Mouse (Mus musculus): ENCODE results near the gene Cc2d1b. TPM values are rescaled to one million over a fixed set of nuclear protein-coding genes. Genes with fewer than 3 reads are reported as not detected.

The Cc2d1b gene
- polyA plus RNA-seq (2015; fragmentation: Nextera tagmentation; extraction: Ambion mirVana), result 30.9 and 33.9 TPM in 2 replicates

GRCm38 (mm10) chr4:108619587-108620341, at the start of gene Cc2d1b:
TSS of gene Cc2d1b (plus strand) at chr4:108619940.
- H3K27me3 ChIP-seq (replicated peaks), result no peaks in the 10 kb centered on the region
- H3K4me1 ChIP-seq (replicated peaks), result peaks cover 7% of the 10 kb centered on the region
- H3K9ac ChIP-seq, result peak within 1 kb of the TSS; percentile 93
- peak within 1 kb of the TSS; percentile 92 for H3K4me3 ChIP-seq (replicated peaks)
- peak within 1 kb of the TSS; percentile 84 for H3K4me2 ChIP-seq (replicated peaks)
- peak; percentile 95 for ATAC-seq
- no peaks in the 10 kb centered on the region for H3K9me3 ChIP-seq
- 0% methylated on average over 86 of the region's 86 CpGs for WGBS
- peaks cover 6% of the 10 kb centered on the region; the same call in 1 of the 2 replicates for H3K36me3 ChIP-seq
- H3K27ac ChIP-seq, result peak within 1 kb of the TSS; percentile 89

- no peak overlapping the region for H3K9ac ChIP-seq
- peaks cover 5% of the 10 kb centered on the region for H3K4me1 ChIP-seq (replicated peaks)
- H3K27me3 ChIP-seq (replicated peaks), result no peaks in the 10 kb centered on the region
- no peak for ATAC-seq
- no peak overlapping the region for H3K4me2 ChIP-seq (replicated peaks)
- H3K27ac ChIP-seq, result no peak overlapping the region
- whole genome bisulfite sequencing, result 94% methylated on average over 3 of the region's 3 CpGs
- H3K36me3 ChIP-seq, result peaks cover 33% of the 10 kb centered on the region
- H3K4me3 ChIP-seq (replicated peaks), result no peak overlapping the region
- H3K9me3 ChIP-seq, result no peaks in the 10 kb centered on the region
These were observed 47.1 kb upstream of the Cc2d1b start for GRCm38 (mm10) chr4:108572644-108573043.

DNA sequence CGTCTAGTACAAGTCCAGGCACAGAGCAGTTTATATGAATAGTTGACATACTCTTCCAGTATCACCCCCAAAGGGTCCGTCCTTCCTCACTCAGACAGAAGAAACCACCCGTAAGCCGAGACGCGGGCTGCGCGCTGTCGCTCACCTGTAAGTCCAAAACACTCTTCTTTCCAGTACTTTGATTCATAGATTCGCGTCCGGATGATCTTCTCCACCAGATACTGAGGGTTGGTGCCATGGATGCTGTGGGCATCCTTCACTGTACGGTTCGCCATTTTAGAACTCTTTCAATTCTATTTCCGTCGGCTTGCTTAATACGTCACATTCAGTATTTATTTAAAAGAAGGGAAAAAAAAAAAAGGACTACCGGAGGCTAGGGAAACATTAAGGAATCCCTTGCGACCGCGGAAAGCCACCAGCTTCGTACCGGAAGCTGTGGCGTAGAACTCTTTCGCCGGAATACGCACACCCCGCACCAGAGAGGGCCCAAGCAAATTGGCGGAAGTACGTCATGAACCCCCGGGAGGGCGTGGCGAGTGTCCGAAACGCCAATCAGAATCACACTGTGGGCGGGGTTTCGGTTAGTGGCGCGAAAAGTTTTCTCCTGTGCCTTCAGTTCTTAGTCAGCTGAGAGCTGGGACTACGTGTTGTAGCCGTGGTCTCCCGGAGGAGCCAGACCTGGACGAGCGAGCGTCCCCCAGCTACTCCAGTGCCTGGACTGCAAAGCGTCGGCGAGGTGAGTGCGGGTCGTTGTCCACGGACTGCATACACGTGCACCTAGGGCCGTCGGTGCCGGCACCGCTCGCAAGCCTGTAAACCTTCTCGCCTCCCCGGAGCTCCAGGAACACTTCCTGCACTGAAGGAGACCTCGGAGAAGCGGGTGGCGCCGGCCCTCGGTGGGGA, 40.6 kb upstream of the Cc2d1b start, which contains the start of the genes Prpf38a and Orc1:
Gene Prpf38a (minus strand): TSS at position 497 of the 903 bp plus-strand sequence.
Gene Orc1 (plus strand): TSS at position 584 of the 903 bp plus-strand sequence.
- Histone ChIP-seq H3K4me1 (replicated peaks) (peaks cover 12% of the 10 kb centered on the region), H3K4me3 (replicated peaks) (peak within 1 kb of the TSS; percentile 70), H3K9ac (peak within 1 kb of the TSS; percentile 71), H3K36me3 (peaks cover 2% of the 10 kb centered on the region; the same call in 1 of the 2 replicates), H3K4me2 (replicated peaks) (peak within 1 kb of the TSS; percentile 86), H3K27me3 (replicated peaks) (no peaks in the 10 kb centered on the region), H3K27ac (peak within 1 kb of the TSS; percentile 72), H3K9me3 (no peaks in the 10 kb centered on the region)
- peak; percentile 99 for ATAC-seq
- WGBS, result under 1% methylated on average over 64 of the region's 64 CpGs

DNA sequence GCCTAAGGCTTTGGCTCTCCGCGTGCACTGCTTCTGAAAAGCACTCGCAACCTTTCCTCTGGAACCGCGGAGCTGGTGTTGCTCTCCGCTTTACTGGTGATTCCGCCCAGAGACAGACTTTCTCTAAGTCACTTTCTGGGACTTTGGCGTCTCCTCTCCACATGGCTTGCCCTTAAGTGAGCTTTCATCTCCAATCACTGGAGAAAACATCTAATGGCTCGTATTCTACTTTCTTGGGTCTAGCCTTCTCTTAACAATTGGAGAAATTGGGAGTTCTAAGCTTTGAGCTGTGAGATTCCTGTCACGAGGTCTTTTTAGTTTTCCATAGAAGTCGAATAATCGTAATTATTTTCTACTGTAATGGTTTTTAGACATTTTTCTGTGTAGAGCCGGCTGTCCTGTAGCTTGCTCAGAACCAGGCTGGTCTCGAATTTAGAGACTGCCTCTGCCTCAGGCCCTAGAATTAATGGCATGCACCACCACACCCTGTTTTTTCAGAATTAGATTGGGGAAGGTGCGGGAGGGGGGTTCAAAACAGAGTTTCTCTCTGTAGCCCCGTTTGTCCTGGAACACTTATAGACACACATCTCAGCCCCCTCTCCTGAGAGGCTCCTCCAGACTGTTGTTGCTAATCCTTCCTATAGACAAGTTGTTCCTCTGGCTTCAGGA, 39.9 kb upstream of the Cc2d1b start:
- Histone ChIP-seq H3K4me3 (replicated peaks) (peak overlapping the region; percentile 70), H3K27ac (peak overlapping the region; percentile 72), H3K9ac (peak overlapping the region; percentile 71), H3K27me3 (replicated peaks) (no peaks in the 10 kb centered on the region), H3K4me2 (replicated peaks) (peak overlapping the region; percentile 86), H3K4me1 (replicated peaks) (peaks cover 12% of the 10 kb centered on the region), H3K9me3 (no peaks in the 10 kb centered on the region), H3K36me3 (no peaks in the 10 kb centered on the region)
- ATAC-seq, result no peak
- WGBS, result 1% methylated on average over 16 of the region's 16 CpGs

GRCm38 (mm10) chr4:108593376-108593775, 26.4 kb upstream of the Cc2d1b start:
- 84% methylated on average over 2 of the region's 2 CpGs for WGBS
- no peaks in the 10 kb centered on the region for H3K27me3 ChIP-seq (replicated peaks)
- no peak for ATAC-seq
- H3K9ac ChIP-seq, result no peak overlapping the region
- H3K4me1 ChIP-seq (replicated peaks), result no peaks in the 10 kb centered on the region
- H3K9me3 ChIP-seq, result no peaks in the 10 kb centered on the region
- H3K36me3 ChIP-seq, result peaks cover 2% of the 10 kb centered on the region; the same call in 1 of the 2 replicates
- no peak overlapping the region for H3K4me3 ChIP-seq (replicated peaks)
- H3K4me2 ChIP-seq (replicated peaks), result no peak overlapping the region
- H3K27ac ChIP-seq, result no peak overlapping the region

GRCm38 (mm10) chr4:108595785-108596184, 24.0 kb upstream of the Cc2d1b start:
- H3K9me3 ChIP-seq, result no peaks in the 10 kb centered on the region
- no peak overlapping the region for H3K4me3 ChIP-seq (replicated peaks)
- no peak overlapping the region for H3K9ac ChIP-seq
- 0 out of 2 replicates have a peak overlapping the region, but pooled peaks have one; percentile 0 for H3K27ac ChIP-seq
- H3K4me2 ChIP-seq (replicated peaks), result no peak overlapping the region
- H3K36me3 ChIP-seq, result no peaks in the 10 kb centered on the region
- 77% methylated on average over 1 of the region's 1 CpGs for WGBS
- no peaks in the 10 kb centered on the region for H3K27me3 ChIP-seq (replicated peaks)
- H3K4me1 ChIP-seq (replicated peaks), result no peaks in the 10 kb centered on the region
- peak; percentile 62 for ATAC-seq

GRCm38 (mm10) chr4:108598306-108598705, 21.4 kb upstream of the Cc2d1b start:
- no peaks in the 10 kb centered on the region for H3K27me3 ChIP-seq (replicated peaks)
- WGBS, result 68% methylated on average over 4 of the region's 4 CpGs
- no peak overlapping the region for H3K9ac ChIP-seq
- H3K36me3 ChIP-seq, result peaks cover 5% of the 10 kb centered on the region; the same call in 1 of the 2 replicates
- H3K27ac ChIP-seq, result no peak overlapping the region
- ATAC-seq, result no peak
- H3K4me2 ChIP-seq (replicated peaks), result no peak overlapping the region
- H3K9me3 ChIP-seq, result no peaks in the 10 kb centered on the region
- no peaks in the 10 kb centered on the region for H3K4me1 ChIP-seq (replicated peaks)
- no peak overlapping the region for H3K4me3 ChIP-seq (replicated peaks)

DNA sequence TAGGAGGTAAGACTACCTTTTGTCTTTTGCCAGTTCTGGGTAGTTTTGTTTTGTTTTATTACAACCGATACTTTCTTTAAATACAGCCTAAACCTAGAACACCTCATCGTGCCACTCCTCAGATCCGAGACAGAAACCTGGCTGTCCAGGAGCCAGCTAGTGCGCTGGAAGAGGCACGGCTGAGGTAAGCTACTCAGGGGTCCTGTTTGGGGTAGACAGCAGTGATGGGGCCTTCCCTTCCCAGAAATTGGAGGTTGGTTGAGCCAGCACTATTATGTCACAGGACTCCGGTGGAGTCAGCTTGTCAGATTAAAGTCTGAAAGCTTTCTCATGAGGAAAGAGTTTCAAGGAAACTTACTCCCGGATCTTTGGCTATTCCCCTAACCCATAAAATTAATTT, 17.9 kb upstream of the Cc2d1b start:
- WGBS, result 82% methylated on average over 7 of the region's 7 CpGs

DNA sequence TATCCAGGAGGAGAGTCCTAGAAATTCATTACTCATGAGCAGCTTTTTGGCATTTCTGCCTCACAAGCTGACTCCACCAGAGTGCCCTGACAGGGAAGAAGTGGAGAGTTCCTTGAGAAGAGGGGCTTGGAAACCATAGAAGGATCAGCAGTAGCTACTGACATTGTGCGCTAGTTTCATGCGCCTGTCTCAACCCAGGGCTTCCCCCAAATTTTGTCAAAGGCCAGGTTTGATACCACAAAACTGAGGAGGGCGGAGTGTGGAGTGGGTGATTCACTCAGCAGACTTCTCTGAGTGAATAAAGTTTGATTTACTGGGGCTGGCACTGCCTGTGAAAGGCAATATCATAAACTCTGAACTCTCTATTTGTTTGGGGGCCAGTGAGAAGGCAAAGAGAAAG, 11.1 kb upstream of the Cc2d1b start:
- 91% methylated on average over 3 of the region's 3 CpGs for WGBS
- no peak overlapping the region for H3K4me2 ChIP-seq (replicated peaks)
- H3K9ac ChIP-seq, result no peak overlapping the region
- H3K4me1 ChIP-seq (replicated peaks), result no peaks in the 10 kb centered on the region
- H3K27ac ChIP-seq, result no peak overlapping the region
- H3K27me3 ChIP-seq (replicated peaks), result no peaks in the 10 kb centered on the region
- H3K4me3 ChIP-seq (replicated peaks), result no peak overlapping the region
- no peaks in the 10 kb centered on the region for H3K9me3 ChIP-seq
- peaks cover 29% of the 10 kb centered on the region for H3K36me3 ChIP-seq
- ATAC-seq, result no peak

More for the DNA sequence above, 17.9 kb upstream of the Cc2d1b start:
- ATAC-seq, result 0 out of 2 replicates have a peak, but pooled peaks have one; percentile 58
- Histone ChIP-seq H3K9me3 (no peaks in the 10 kb centered on the region), H3K9ac (no peak overlapping the region), H3K36me3 (peaks cover 34% of the 10 kb centered on the region), H3K4me3 (replicated peaks) (no peak overlapping the region), H3K4me2 (replicated peaks) (no peak overlapping the region), H3K27ac (no peak overlapping the region), H3K4me1 (replicated peaks) (no peaks in the 10 kb centered on the region), H3K27me3 (replicated peaks) (no peaks in the 10 kb centered on the region)

DNA sequence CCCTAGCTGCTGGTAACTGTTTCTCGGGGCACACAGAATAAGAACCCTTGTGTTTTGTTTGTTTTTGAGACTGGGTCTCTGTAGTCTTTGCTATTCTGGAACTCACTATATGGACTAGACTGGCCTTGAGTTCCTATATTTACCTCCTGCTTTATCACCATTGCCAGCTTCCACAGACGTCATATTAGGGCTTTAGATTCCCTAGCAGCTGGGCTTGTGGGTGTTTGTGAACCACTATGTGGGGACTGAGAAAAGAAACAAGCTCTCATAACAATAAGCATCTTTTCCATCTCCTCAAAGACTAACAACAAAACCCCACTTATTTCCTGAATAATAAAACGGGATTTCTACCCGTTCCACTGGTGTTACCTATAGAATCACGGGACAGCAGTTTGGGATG, 8.8 kb upstream of the Cc2d1b start:
- 91% methylated on average over 5 of the region's 5 CpGs for WGBS

GRCm38 (mm10) chr4:108618586-108618985, 1.2 kb upstream of the Cc2d1b start:
- peak overlapping the region; percentile 92 for H3K4me3 ChIP-seq (replicated peaks)
- WGBS, result 48% methylated on average over 4 of the region's 4 CpGs

More for the DNA sequence above, 8.8 kb upstream of the Cc2d1b start:
- Histone ChIP-seq H3K4me2 (replicated peaks) (no peak overlapping the region), H3K27ac (no peak overlapping the region), H3K9me3 (no peaks in the 10 kb centered on the region), H3K4me1 (replicated peaks) (no peaks in the 10 kb centered on the region), H3K4me3 (replicated peaks) (no peak overlapping the region), H3K36me3 (peaks cover 11% of the 10 kb centered on the region; the same call in 1 of the 2 replicates), H3K27me3 (replicated peaks) (no peaks in the 10 kb centered on the region), H3K9ac (no peak overlapping the region)
- no peak for ATAC-seq

More at GRCm38 (mm10) chr4:108618586-108618985, 1.2 kb upstream of the Cc2d1b start:
- H3K4me1 ChIP-seq (replicated peaks), result peaks cover 7% of the 10 kb centered on the region
- ATAC-seq, result no peak
- H3K9me3 ChIP-seq, result no peaks in the 10 kb centered on the region
- H3K36me3 ChIP-seq, result no peaks in the 10 kb centered on the region
- peak overlapping the region; percentile 93; the same call in 1 of the 2 replicates for H3K9ac ChIP-seq
- peak overlapping the region; percentile 84 for H3K4me2 ChIP-seq (replicated peaks)
- H3K27ac ChIP-seq, result peak overlapping the region; percentile 86; the same call in 1 of the 2 replicates
- no peaks in the 10 kb centered on the region for H3K27me3 ChIP-seq (replicated peaks)

All from intestine, embryonic 15.5 days (tissue).